In genomic region chr4:141599251-141600141, GRCm38 (mm10) we compare ENCODE assay signal across 8 mouse cellular contexts. TPM values are rescaled to one million over a fixed set of nuclear protein-coding genes. Genes with fewer than 3 reads are reported as not detected.
DNase-seq lines count a peak whose midpoint lies in the region; ATAC-seq lines count a peak whose summit lies in the region.

No protein-coding gene starts in this region.

- peak overlapping the region; percentile 79 for H3K9ac ChIP-seq in lung, embryonic 15.5 days
- no peak overlapping the region for H3K9ac ChIP-seq in liver, embryonic 15.5 days
- H3K9ac ChIP-seq in stomach, embryonic 16.5 days (ENCODE audit: low read length): peak overlapping the region; percentile 90

- peaks cover 9% of the 10 kb centered on the region for H3K36me3 ChIP-seq in lung, embryonic 15.5 days
- peaks cover 8% of the 10 kb centered on the region for H3K36me3 ChIP-seq in hindbrain, embryonic 10.5 days
- no peaks in the 10 kb centered on the region for H3K36me3 ChIP-seq in liver, embryonic 15.5 days (replicated peaks)
- no peaks in the 10 kb centered on the region for H3K36me3 ChIP-seq in stomach, embryonic 16.5 days (ENCODE audit: control insufficient read depth, insufficient read depth, low read length)

- under 1% methylated on average over 41 of the region's 57 CpGs for WGBS in lung, embryonic 15.5 days
- WGBS in hindbrain, embryonic 10.5 days: under 1% methylated on average over 57 of the region's 57 CpGs
- 3% methylated on average over 52 of the region's 57 CpGs for WGBS in liver, embryonic 15.5 days (ENCODE audit: insufficient replicate concordance)
- under 1% methylated on average over 55 of the region's 57 CpGs for WGBS in stomach, embryonic 16.5 days

- peak; percentile 6; the same call in 1 of the 2 replicates for ATAC-seq in lung, embryonic 15.5 days (ENCODE audit: borderline replicate concordance, extremely low read depth, low FRiP score, low TSS enrichment)
- no peak for ATAC-seq in liver, embryonic 15.5 days (ENCODE audit: insufficient read depth)
- peak; percentile 20; the same call in 1 of the 2 replicates for ATAC-seq in stomach, embryonic 16.5 days (ENCODE audit: insufficient read depth, low FRiP score)

- no peak for DNase-seq in lung, adult 18-20 months
- peak; percentile 74 for DNase-seq in embryo, embryonic 11 days
- DNase-seq in hindbrain, embryonic 10.5 days (ENCODE audit: low spot score): peak; percentile 57
- no peak for DNase-seq in urinary bladder, adult 18-20 months (ENCODE audit: low spot score in 2 of 2)
- DNase-seq in layer of hippocampus, adult 11-12 months (ENCODE audit: low spot score): no peak

- peak overlapping the region; percentile 93 for H3K4me2 ChIP-seq in lung, embryonic 15.5 days
- peak overlapping the region; percentile 64 for H3K4me2 ChIP-seq in liver, embryonic 15.5 days
- H3K4me2 ChIP-seq in stomach, embryonic 16.5 days (ENCODE audit: low read depth, low read length): peak overlapping the region; percentile 89

- H3K27me3 ChIP-seq in lung, embryonic 15.5 days: no peaks in the 10 kb centered on the region
- peaks cover 43% of the 10 kb centered on the region for H3K27me3 ChIP-seq in hindbrain, embryonic 10.5 days (ENCODE audit: insufficient read depth, poor library complexity, severe bottlenecking)
- peaks cover 62% of the 10 kb centered on the region for H3K27me3 ChIP-seq in liver, embryonic 15.5 days
- H3K27me3 ChIP-seq in stomach, embryonic 16.5 days (ENCODE audit: control insufficient read depth, insufficient read depth, low read length): no peaks in the 10 kb centered on the region

- peak overlapping the region; percentile 90 for H3K27ac ChIP-seq in lung, embryonic 15.5 days
- peak overlapping the region; percentile 87 for H3K27ac ChIP-seq in hindbrain, embryonic 10.5 days
- H3K27ac ChIP-seq in liver, embryonic 15.5 days (replicated peaks): no peak overlapping the region
- H3K27ac ChIP-seq in stomach, embryonic 16.5 days (ENCODE audit: low read length): peak overlapping the region; percentile 92

- peaks cover 51% of the 10 kb centered on the region for H3K4me1 ChIP-seq in lung, embryonic 15.5 days
- peaks cover 48% of the 10 kb centered on the region for H3K4me1 ChIP-seq in hindbrain, embryonic 10.5 days (replicated peaks)
- H3K4me1 ChIP-seq in liver, embryonic 15.5 days (replicated peaks): peaks cover 16% of the 10 kb centered on the region
- peaks cover 31% of the 10 kb centered on the region for H3K4me1 ChIP-seq in stomach, embryonic 16.5 days (ENCODE audit: control insufficient read depth, insufficient read depth, low read length)

- peak overlapping the region; percentile 73 for H3K4me3 ChIP-seq in lung, embryonic 15.5 days
- H3K4me3 ChIP-seq in hindbrain, embryonic 10.5 days: peak overlapping the region; percentile 65
- H3K4me3 ChIP-seq in liver, embryonic 15.5 days (replicated peaks): peak overlapping the region; percentile 41
- peak overlapping the region; percentile 72 for H3K4me3 ChIP-seq in stomach, embryonic 16.5 days (replicated peaks; ENCODE audit: low read length)

- no peaks in the 10 kb centered on the region for H3K9me3 ChIP-seq in lung, embryonic 15.5 days
- H3K9me3 ChIP-seq in hindbrain, embryonic 10.5 days: no peaks in the 10 kb centered on the region
- no peaks in the 10 kb centered on the region for H3K9me3 ChIP-seq in liver, embryonic 15.5 days (replicated peaks)
- no peaks in the 10 kb centered on the region for H3K9me3 ChIP-seq in stomach, embryonic 16.5 days (replicated peaks; ENCODE audit: control insufficient read depth, low read length)

RNA-seq across cellular contexts. Expression of gene Fblim1, which starts 6.4 kb away (rescaled TPM):
- 73.5 TPM in 2 replicates for polyA plus RNA-seq in lung, embryonic 15.5 days (2015; fragmentation: Nextera tagmentation; extraction: Ambion mirVana)
- 33.7 and 34.4 TPM in 2 replicates for polyA plus RNA-seq in hindbrain, embryonic 10.5 days (2016; fragmentation: Nextera tagmentation; extraction: Ambion mirVana)
- polyA plus RNA-seq in liver, embryonic 15.5 days (2015; fragmentation: Nextera tagmentation; extraction: Ambion mirVana): 1.7 and 1.9 TPM in 2 replicates
- 77.2 and 85.0 TPM in 2 replicates for polyA plus RNA-seq in stomach, embryonic 16.5 days (2015; fragmentation: Nextera tagmentation; extraction: Ambion mirVana)

RNA-seq across cellular contexts. Expression of gene Tmem82, which starts 18.9 kb away (rescaled TPM):
- polyA plus RNA-seq in lung, embryonic 15.5 days (2015; fragmentation: Nextera tagmentation; extraction: Ambion mirVana): 0.49 and 0.58 TPM in 2 replicates
- polyA plus RNA-seq in hindbrain, embryonic 10.5 days (2016; fragmentation: Nextera tagmentation; extraction: Ambion mirVana): 1.2 and 1.5 TPM in 2 replicates
- 4.4 and 4.6 TPM in 2 replicates for polyA plus RNA-seq in liver, embryonic 15.5 days (2015; fragmentation: Nextera tagmentation; extraction: Ambion mirVana)
- polyA plus RNA-seq in stomach, embryonic 16.5 days (2015; fragmentation: Nextera tagmentation; extraction: Ambion mirVana): 2.7 and 3.8 TPM in 2 replicates

RNA-seq across cellular contexts. Expression of gene Slc25a34, which starts 24.1 kb away (rescaled TPM):
- polyA plus RNA-seq in lung, embryonic 15.5 days (2015; fragmentation: Nextera tagmentation; extraction: Ambion mirVana): 0.05 and 0.09 TPM in 2 replicates
- 0.10 TPM in 1 of 2 replicates, not detected in the other for polyA plus RNA-seq in hindbrain, embryonic 10.5 days (2016; fragmentation: Nextera tagmentation; extraction: Ambion mirVana)
- polyA plus RNA-seq in liver, embryonic 15.5 days (2015; fragmentation: Nextera tagmentation; extraction: Ambion mirVana): 0.07 TPM in 1 of 2 replicates, not detected in the other
- polyA plus RNA-seq in stomach, embryonic 16.5 days (2015; fragmentation: Nextera tagmentation; extraction: Ambion mirVana): 0.62 and 1.6 TPM in 2 replicates

Comparison
In these comparisons a context has a peak if more than half of its experiments do, and no peak if none do; other contexts are left out.
1. DNase-seq: peak in embryo, embryonic 11 days (single experiment) and hindbrain, embryonic 10.5 days (single experiment); none in lung, adult 18-20 months (0 of 2), urinary bladder, adult 18-20 months (0 of 2) and layer of hippocampus, adult 11-12 months (single experiment).
2. RNA of gene Fblim1, which starts 6.4 kb away (polyA plus RNA-seq): 77.2 to 85.0 TPM in stomach, embryonic 16.5 days, 73.5 TPM in lung, embryonic 15.5 days and 33.7 to 34.4 TPM in hindbrain, embryonic 10.5 days; 1.7 to 1.9 TPM in liver, embryonic 15.5 days; every median in the first group is over 10 times any median in the second.
3. Peak in every context shown above with its lines, with median percentiles within 50 percentile points of each other: H3K4me2 ChIP-seq and H3K4me3 ChIP-seq.